Mouse (Mus musculus): ENCODE data around the gene Ccdc8.

The Ccdc8 gene

DNA sequence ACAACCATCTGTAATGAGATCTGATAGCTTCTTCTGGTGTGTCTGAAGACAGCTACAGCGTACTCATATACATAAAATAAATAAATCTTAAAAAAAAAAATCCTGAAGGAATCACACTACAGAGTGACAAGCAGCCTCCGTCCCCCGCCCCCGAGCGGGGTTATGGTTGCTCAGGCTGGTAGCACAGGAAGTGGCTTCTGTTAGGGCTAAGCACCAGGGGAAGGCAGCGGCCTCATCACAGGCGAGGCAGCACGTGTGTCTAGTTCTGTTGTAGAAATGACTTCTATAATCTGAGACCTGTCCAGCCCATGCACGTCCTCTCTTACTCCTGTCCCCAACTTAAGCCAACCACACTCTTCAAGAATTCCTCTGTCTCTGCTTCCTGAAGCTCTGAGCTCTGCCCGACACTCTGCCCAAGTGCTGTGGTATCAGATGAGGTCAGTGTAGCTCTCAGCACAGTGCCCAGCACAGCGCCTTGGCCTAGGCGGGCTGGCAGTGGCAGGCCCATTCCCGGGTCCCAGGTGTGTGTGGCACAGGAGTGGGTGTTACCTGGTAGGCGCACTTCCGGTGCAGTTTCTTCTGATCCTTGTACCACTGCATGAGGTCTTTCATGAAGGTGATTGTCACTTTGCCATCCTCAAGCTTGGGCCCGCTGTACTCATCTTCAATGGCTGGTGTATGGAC, 17.0 kb downstream of the Ccdc8 start:
- CTCF ChIA-PET: interaction anchor here (1.2 kb wide), 1 partner anchor 53 kb away, joined by 3 read pairs; no protein-coding TSS in a partner anchor

DNA sequence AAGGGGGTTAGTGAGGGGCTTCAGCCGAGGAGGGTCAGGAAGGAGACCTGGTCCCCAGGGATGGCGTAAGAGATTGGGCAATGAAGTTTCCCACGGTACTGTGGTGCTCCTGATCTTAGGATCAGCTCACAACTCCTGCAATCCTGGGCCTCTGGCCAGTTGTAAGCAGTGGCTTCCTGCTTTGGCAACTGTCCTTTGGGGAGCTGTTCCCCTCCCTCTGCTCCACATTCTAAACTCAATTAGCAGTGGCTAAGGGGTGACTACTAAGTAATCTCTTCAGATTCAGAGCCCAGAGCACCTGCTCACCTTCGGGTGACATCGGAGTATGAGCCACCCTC, 17.5 kb downstream of the Ccdc8 start:
- CTCF ChIA-PET: interaction anchor here (0.5 kb wide), 1 partner anchor 49 kb away, joined by 3 read pairs; no protein-coding TSS in a partner anchor

DNA sequence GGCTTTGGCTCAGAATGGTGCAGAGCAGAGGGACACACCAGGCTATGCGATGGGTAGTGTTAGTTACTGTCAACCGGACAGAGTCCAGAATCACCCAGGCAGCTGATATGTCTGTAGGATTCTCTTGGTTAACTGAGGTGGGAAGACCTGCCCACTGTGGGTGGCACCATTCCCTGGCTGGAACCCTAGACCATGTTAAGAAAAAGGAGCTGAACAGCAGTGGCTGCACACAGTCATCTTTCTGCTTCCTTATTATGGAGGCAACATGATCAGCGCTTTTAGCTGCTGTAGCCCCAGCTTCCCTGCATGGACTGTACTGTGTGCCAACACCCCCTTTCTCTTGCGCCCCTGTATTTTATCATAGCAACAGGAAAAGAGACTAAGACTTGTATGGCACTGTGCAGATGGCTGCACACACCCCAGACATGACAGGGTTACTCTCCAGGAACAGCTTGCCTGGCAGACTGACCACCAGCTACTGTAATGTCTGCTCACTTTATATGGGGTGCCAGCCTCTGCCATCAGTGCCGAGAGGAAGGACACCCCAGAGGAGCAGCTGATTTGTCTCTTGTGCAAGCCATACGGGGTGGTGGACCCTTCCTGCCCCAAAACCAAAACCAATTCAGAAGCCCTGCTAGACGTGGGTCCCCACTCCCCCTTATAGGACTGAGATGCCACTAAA, 19.5 kb downstream of the Ccdc8 start:
- CTCF ChIA-PET: no interaction called here

DNA sequence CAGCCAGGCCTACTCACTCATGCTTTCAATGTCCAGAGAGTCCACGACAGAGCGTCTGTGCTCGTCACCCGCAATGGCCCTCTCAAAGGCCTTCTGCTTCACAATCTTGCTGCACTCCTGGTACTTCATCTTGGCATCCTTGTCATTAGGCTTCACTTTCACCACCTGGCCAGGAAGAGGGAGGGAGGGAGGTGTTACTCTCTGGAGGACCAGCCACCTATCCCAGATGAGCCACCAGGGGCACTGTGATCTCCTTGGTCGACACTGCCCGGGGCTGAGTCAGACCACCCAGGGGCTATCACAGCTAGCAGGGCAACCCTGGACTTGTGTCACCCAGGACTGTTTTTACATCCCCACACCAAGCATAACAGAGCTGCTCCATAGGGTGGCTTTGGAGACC, 22.9 kb downstream of the Ccdc8 start:
- CTCF ChIA-PET: interaction anchor here (1.0 kb wide), 1 partner anchor 14 kb away, joined by 3 read pairs; no protein-coding TSS in a partner anchor

DNA sequence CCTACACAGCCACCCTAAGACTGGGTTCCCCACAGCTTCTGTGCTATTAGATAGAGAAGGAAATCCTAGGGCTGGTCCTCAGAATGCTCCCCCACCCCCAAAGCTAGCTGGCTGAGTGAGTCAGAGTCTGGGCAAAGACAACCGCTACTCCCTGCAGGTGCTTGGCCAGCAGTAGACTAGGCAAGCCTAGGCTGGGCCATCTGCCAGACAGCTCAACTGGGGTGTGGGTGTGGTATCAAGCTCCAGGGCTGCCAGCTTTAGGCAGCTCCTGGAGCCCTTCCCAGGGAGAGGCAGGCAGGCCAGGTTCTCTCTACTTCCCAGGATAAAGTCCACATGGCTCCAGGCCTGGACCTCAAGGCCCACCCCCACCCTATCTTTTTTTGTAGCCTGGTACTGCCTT, 24.5 kb downstream of the Ccdc8 start:
- CTCF ChIA-PET: no interaction called here

DNA sequence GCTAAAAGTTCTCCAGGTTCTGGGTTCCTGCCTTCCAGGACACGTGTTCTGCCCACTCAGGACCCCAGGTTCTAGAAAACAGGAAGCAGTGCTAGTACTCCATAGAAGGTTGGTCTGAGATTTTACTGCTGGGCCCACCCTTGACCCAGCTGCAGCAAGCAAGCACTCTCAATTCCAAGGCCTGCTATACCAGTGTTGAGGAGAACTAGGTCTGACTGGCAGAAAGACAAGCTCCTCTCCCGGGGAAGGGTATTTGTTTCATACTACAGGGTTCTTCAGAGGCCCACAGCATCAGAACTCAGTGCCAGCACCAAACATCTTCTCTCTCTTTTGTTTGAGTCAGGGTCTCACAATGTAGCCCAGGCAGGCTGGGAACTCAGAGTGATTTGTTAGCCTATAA, 25.4 kb downstream of the Ccdc8 start:
- CTCF ChIA-PET: no interaction called here

DNA sequence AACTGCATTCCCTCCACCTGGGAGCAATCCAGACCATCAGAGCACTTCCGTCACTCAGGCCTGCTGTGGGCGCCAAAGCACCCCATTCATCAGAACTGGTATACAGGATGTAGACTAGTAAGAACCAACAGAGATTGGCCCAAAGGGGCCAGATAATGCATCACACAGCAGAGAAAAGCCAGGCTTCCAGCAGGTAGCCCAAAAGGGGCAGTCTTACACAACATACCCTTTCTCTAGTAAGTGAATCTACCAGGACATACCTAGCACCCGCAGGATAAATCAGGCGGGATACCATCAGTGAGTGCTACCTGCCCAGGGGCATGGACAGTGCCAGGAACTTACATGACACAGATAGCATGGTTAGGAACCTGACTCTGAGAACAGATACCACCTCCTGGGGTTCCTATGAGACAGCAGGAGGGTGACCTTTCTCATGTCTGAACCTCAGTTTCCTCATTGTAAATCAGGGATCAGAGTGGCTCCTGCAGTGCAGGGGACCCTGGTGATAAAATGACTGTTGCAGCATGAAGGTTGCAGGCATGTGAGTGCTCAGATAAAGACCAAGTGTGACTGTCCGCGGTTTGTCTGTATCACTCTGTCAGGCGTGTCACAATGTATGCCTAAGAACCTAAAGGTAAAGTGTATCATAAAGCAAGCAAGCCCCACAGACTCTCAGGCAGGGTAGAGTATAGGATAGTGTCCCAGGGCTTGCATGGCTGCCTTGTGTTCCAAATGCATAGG, 27.1 kb downstream of the Ccdc8 start:
- CTCF ChIA-PET: no interaction called here

DNA sequence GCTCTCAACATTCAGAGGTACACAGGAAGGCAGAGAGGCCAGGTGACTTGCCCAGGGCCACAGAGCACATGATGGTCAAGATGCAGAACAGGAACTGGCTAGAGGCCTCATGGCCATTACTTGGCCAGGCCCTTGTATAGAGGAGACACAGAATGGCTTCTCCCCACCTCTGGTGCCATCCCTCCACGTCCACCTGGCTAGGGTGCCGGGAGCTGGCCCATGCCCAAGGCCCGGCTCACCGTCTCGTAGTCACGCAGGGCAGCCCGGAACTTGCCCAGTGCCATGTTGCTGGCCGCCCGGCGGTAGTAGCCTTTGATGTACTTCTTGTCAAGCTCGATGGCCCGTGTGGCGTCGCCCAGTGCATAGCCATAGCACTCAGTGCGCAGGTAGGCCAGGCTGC, 29.7 kb downstream of the Ccdc8 start:
- CTCF ChIA-PET: interaction anchor here (2.0 kb wide), 1 partner anchor 15 kb away, joined by 6 read pairs; no protein-coding TSS in a partner anchor

DNA sequence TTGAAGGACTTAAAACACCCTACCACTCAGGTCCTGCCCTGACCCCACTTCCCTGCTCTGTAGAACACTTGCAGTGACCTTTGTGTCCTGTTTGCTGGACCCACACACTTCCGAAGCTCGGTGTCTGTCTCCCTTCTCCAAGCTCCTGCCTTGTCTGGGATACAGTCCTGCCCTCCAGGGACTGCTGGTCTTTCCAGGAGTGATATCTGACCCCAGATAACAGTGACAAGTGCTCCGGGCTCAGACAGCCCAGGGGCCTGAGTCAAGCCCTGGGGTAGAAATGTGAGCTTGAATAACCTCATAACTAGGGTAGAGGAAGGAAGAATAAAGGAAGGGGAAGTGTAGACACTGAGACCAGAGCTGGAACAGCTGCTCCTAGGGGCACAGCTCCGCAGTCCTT, 31.2 kb downstream of the Ccdc8 start:
- CTCF ChIA-PET: interaction anchor here (0.6 to 2.0 kb wide), 3 partner anchors 10 to 902 kb away, joined by 3 to 6 read pairs (median 4); no protein-coding TSS in a partner anchor

DNA sequence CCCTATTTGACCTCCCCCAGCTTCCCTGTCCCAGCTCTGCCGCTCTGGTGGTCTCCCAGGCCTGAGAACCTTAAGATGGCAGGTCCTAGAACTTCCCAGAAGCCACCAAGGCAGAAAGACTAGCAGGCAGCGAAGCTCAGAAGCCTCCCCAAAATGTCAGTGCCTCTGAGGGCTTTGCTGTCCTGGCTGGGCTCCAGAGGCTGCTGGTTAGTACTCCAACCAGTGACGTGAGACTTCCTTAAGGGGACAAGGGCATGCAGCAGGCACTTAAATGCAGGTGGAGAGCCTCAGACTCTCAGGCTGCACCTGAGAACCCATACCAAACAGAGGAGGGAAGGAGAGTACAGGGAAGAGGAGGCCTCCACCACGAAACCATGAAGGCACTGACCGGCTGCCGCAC, 31.6 kb downstream of the Ccdc8 start:
- CTCF ChIA-PET: interaction anchor here (0.6 to 2.0 kb wide), 2 partner anchors 10 to 902 kb away, joined by 3 to 4 read pairs; no protein-coding TSS in a partner anchor

DNA sequence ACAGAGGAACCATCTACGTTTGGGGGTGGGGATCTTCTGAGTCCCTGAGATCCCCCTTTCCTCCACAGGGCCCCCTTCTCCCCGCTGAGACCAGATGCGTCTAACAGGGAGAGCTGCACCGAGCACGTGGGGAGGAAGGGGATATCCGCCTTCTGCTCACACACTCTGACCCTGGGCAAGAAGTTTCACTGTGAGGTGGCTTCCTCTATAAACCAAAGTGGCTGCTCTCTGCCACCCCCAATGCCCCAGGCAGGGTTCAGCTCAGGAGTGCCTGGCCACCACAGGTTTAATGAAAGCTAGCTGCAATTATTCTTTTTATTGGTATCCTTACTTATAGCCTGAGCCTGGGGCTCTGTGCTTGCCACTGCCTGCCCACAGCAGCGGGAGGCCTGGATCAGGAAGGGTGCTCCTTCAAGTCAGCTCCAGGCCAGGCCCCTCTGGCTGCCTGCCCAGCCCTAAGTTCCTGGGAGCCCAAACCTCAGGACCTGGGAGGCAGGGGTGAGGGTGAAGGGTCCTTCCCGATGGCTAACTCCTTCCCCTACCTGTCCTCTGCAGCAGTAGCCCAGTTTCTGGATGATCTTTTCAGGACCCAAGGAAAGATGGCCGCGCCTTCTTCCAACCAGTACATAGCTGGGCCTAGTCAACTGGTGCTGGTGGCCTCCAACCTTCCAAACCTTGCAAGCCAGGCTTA, 32.5 kb downstream of the Ccdc8 start:
- CTCF ChIA-PET: interaction anchor here (2.0 kb wide), 1 partner anchor 11 kb away, joined by 4 read pairs; no protein-coding TSS in a partner anchor

DNA sequence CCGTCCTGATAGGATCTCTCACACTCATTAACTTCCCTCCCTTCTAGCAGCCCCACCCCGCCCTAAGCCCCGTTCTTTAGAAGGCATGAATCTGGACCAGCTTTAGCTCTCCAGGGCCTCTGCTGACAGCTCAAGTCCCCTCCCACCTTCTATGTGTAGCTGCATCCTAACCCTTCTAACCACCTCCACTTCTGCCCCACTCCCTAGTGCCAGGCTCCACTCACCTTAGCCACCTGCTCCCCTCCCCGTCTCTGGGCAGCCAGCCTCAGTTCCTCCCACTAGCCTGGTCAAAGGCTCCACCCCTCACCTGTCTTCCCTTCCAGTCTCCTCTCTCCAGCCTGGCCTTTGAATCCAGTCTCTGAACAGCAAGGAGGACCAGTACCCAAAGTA, 33.0 kb downstream of the Ccdc8 start:
- CTCF ChIA-PET: no interaction called here

DNA sequence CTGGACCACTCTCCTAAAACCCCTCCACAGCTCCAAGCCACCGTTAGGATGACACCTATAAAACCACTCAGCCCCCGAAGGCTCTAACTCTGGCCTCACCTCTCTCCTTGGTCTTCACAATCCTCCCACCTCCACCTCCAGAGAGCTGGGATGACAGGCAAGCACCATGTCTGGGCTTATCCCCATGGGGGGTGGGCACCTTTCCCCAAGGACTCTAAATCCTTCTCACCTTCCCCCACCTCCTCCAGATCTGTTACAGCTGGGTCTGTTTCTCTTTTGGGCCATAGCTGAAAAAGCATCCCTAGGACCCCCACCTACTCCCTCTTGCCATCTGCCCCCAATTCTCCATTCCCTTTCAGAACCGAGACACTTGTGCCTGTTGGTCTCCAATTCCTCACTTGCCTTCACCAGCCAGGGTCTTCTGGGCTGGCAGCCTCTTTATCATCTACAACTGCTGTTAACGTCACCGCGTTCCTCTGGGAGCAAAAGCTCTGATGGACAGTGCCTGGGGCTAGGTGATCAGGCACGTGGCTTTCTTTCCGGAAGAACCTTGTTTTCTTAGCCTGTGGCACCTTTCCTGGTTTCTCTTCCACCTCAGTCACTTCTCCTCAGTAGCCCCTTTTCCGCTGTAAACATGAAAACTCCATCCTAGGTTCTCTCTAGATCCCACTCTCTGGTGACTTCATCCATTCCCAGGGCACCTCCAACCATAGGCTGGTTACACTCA, 33.6 kb downstream of the Ccdc8 start:
- CTCF ChIA-PET: interaction anchor here (0.6 kb wide), 1 partner anchor 96 kb away, joined by 3 read pairs; no protein-coding TSS in a partner anchor

DNA sequence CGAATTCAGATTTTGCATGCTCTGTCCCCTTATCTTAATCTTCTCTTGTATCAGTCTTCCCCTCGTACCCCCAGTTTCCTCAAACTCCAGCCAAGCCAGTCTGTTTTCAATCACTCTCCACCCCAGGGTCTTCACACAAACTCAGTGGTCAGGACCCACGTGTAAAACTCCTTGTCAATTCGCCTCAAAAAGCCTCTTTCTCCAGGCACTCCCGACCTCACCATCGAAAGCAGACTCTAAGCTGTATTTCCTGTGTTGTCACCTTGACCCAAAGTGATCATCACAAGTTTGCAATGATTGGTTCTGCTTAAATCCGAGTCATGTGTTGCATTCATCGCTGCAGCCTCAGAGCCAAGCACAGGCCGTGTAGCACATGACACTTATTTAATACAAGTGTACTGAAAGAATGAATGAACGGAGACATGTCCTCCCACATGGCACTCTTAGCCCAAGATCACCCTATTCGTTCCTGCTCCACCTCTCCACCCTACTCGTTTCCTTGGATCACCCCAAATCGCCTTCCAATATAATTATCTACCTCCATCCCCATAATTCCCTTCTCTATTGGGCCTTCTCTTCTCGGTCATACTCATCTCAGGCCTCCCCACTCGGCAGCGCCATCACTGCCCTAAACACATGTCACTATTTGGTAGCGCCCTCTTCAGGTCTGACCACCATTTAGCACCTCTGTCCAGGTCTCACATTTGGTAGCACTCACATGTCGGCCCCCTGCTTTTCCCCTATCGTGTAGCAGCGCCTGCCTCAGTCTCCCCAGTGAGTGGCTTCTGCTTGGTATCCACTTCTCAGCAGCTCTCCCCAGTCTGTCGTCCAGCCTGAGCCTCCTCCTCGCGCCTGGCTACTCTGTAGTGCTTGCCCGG, 34.4 kb downstream of the Ccdc8 start:
- CTCF ChIA-PET: interaction anchor here (0.8 kb wide), 1 partner anchor 36 kb away, joined by 3 read pairs; the partner anchor contains the start of gene Hif3a

DNA sequence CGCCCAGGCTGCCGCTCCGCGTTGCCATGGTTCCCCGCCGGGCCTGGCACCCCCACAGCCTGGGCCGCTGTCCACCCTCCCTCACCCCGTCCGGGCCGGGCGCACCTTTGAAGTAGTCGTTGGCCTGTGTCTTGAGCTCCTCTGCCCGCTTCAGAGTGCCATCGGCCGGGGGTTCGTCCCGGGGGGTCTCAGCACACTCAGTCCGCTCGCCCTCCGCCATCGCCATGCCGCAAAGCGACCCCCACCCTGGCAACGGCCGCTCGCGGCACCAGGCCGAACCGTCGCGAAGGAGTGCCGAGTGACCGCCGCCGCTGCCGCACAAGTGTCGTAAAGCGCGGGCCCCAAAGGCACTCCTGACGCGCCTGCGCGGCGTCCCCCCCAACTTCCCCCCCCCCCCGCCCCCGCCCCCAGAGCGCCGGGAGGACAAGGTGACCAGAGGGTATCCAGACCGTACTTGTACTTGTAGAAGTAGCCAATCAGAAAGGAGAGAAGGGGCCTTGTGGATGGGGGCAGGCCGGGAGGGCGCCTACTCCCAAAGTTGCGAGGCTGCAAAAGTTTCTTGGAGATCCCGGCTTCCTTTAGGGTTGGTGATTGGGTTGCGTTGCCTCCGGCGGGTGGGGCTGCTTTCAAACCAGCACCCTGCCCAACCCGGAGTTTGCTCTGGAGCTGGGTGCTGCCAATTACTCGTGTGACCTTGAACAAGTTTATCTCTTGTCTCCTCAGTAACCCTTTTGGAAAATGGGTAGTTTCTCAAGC, 35.3 kb downstream of the Ccdc8 start, which contains the start of gene Ppp5c:
Gene Ppp5c, minus strand, starts transcription at position 337 of the 756 bp plus-strand sequence.
- CTCF ChIA-PET: interaction anchor here (0.8 kb wide), 1 partner anchor 35 kb away, joined by 3 read pairs; the partner anchor contains the start of gene Hif3a

DNA sequence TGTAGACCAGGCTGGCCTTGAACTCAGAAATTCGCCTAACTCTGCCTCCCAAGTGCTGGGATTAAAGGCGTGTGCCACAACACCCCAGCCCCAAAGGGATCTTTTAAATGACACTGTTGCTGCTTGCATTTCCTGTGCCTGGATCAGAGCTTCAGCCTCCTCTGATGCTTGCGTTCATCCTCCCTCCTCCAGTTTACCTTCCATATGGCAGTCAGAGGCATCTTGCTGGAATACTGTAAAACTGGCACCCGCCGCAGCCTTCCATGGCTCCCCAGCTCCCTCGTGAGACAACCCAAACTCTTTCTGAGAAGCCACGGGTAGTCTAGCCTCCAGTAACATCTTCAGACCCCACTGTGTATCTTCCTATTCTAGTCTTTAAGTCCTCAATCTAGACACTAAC, 36.4 kb downstream of the Ccdc8 start:
- CTCF ChIA-PET: no interaction called here

DNA sequence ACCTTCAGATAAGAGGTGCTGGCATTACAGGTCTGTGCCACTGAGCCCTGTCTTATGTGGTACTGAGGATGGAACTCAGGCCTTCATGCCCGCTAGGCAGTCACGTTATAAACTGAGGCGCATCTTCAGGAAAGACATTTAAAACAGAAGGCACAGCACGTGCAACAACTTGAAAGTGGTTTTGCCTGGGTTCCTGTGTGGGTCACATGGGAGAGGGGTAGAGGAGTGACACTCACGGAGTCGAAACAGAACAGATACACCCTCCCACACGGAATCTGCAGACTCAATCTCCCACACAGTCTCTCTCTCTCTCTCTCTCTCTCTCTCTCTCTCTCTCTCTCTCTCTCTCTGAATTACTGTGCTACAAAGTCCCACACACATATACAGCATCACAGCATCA, 37.7 kb downstream of the Ccdc8 start:
- CTCF ChIA-PET: no interaction called here

DNA sequence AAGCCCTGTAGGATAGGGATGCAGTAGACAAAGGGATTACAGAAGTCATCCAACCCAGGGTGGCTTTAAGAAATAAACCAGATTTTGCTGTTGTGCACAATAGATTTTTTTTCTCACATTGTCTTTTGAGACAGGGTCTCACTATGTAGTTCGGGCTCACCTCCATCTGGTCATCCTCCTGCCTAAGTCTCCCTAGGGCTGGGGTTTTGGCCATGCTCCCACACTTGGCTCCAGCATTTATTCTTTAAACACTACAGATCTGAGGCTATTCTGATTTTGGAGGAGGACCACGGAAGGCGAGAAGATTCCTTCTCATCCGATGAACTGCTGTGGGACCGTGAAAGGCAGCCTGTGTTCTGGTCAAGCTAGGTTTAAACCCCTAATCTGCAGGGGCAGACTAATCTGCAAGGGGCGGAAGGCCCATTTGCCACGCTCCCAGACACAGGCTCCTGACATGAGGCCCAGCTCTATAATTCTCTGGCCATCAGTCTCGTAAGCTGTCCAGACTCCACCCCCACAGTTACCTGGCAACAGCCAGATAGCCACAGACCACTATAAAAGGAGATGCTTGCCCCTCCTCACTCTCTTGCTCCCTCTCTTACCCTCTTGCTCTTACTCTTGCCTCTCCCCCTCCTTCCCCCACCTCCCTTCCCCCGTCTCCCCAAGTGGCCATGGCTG, 45.6 kb downstream of the Ccdc8 start:
- CTCF ChIA-PET: no interaction called here

DNA sequence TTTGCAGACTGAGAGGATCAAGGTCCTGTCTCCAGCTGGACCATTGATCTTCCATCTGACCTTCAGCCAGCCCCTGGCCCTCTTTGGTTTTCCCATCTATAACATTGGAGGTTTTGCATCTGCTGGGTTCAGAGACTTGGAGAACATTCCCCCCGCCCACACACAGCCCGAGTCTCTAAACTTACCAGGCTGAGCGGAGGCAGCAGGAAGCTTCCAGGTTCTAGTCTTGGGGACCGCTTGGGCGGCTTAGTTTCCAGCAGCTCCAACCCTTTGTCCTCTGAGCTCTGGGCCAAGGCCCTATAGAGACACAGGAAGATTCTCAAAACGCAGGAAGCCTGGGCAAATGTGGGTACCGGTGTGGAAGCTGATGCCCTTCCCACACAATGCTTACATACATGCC, 46.9 kb downstream of the Ccdc8 start:
- CTCF ChIA-PET: no interaction called here

Data from spleen, embryonic (tissue).